Mouse (Mus musculus) liver, adult 2 months (tissue): ENCODE results near the gene Rab7b. TPM values are rescaled to one million over a fixed set of nuclear protein-coding genes. Genes with fewer than 3 reads are reported as not detected.
A peak's percentile ranks its signal among the peaks of the same experiment; 100 is the strongest.

Source experiments
- DNase-seq: peaks from one replicate; pipeline ENCODE4 v3.0.0-alpha.2; 2011; ENCODE audit warnings: low read depth, low spot score; ENCODE audit errors: extremely low read depth
- H3K27ac ChIP-seq: fragments of 200-500 bp; replicated peaks from 2 replicates; pipeline ENCODE4 v1.5.1; 2012; ENCODE audit warnings: low read depth, mild to moderate bottlenecking, control low read depth, inconsistent platforms, low read length; ENCODE audit not compliant: insufficient read depth
- H3K27me3 ChIP-seq: fragments of 200-500 bp; 2 replicates; pipeline ENCODE4 v1.6.1; 2012; ENCODE audit warnings: mild to moderate bottlenecking, moderate library complexity, low read length, inconsistent platforms; ENCODE audit not compliant: control insufficient read depth, insufficient read depth
- H3K36me3 ChIP-seq: fragments of 200-500 bp; 2 replicates; pipeline ENCODE4 v1.6.1; 2012; ENCODE audit warnings: low read length, inconsistent platforms; ENCODE audit not compliant: control insufficient read depth, insufficient read depth
- H3K4me1 ChIP-seq: fragments of 200-500 bp; 2 replicates; pipeline ENCODE4 v1.6.1; 2011; ENCODE audit warnings: low read length; ENCODE audit not compliant: control insufficient read depth, insufficient read depth
- H3K4me3 ChIP-seq: fragments of 200-500 bp; 2 replicates; pipeline ENCODE4 v1.5.1; 2011; ENCODE audit warnings: low read depth, mild to moderate bottlenecking, control low read depth, low read length, moderate library complexity; ENCODE audit not compliant: insufficient read depth
- H3K79me2 ChIP-seq: fragments of 200-500 bp; 2 replicates; pipeline ENCODE4 v1.6.1; 2012; ENCODE audit warnings: inconsistent platforms, mild to moderate bottlenecking, low read length, moderate library complexity; ENCODE audit not compliant: control insufficient read depth, insufficient read depth
- H3K9ac ChIP-seq: fragments of 200-500 bp; 2 replicates; pipeline ENCODE4 v1.6.1; 2012; ENCODE audit warnings: low read depth, mild to moderate bottlenecking, control low read depth, inconsistent platforms, low read length
- CTCF ChIP-seq: fragments of 200-500 bp; IDR thresholded peaks from 2 replicates; pipeline ENCODE4 v1.5.1; 2011; ENCODE audit warnings: low read depth, low read length, control low read depth
- POLR2A ChIP-seq: fragments of 200-500 bp; IDR thresholded peaks from 2 replicates; pipeline ENCODE4 v1.6.1; 2011; ENCODE audit warnings: low read length, control low read depth; ENCODE audit not compliant: insufficient read depth; ENCODE audit errors: extremely low read depth
- WGBS: fragments of 180-500 bp; shearing (Covaris S2); methylation state at CpG from one replicate; pipeline ENCODE4 v1.1.7; 2018; 5-methylcytosine and 5-hydroxymethylcytosine counted together
- polyA plus RNA-seq: library from polyadenylated mRNA; depleted of rRNA; stranded (reverse); fragments of >200 nt; gene quantifications from 2 replicates; pipeline ENCODE4 v1.2.3, GENCODE M21; 2012; rRNA removed
- total RNA-seq: library from RNA; depleted of rRNA; stranded (reverse); fragments of >200 nt; gene quantifications from 2 replicates; pipeline ENCODE4 v1.2.3, GENCODE M21; 2014; rRNA removed

Rab7b gene
- total RNA-seq (0.83 and 0.87 TPM in 2 replicates), polyA plus RNA-seq (0.29 and 0.45 TPM in 2 replicates)

DNA sequence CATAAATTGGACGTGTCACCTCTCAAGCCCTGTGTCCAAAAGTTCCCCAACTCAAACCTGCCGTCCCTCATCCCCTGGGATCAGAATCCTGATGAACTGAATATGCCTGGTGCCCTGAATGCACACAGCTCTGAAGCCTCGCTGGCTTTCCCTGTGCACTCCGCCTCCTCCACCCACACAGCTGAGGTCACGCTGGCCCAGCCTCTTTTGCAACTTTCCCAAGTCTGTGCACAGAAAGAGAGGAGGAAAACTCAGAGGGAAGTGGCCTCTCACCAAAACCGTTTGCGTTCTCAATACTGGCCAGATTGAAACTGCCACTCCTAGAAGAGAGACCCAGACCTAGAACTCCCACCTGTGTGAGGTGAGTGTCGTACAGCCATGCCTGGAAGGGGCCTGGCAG, at the start of gene Rab7b:
TSS of gene Rab7b (plus strand) at position 221 of the 400 bp plus-strand sequence.
- no peaks in the 10 kb centered on the region for H3K4me1 ChIP-seq
- no peak for TF ChIP-seq POLR2A
- TF ChIP-seq CTCF = no peak
- H3K4me3 ChIP-seq = peak within 1 kb of the TSS; percentile 56
- DNase-seq = peak; percentile 16
- no peaks in the 10 kb centered on the region for H3K79me2 ChIP-seq
- 25% methylated on average over 8 of the region's 8 CpGs for WGBS
- peak within 1 kb of the TSS; percentile 46; the same call in 1 of the 2 replicates for H3K9ac ChIP-seq
- H3K27me3 ChIP-seq = no peaks in the 10 kb centered on the region
- 0 out of 2 replicates have a peak within 1 kb of the TSS, but pooled peaks have one; percentile 14 for H3K27ac ChIP-seq
- no peaks in the 10 kb centered on the region for H3K36me3 ChIP-seq

GRCm38 (mm10) chr1:131640062-131640461, 48.4 kb upstream of the Rab7b start:
- TF ChIP-seq POLR2A (no peak), CTCF (no peak)
- Histone ChIP-seq H3K27me3 (no peaks in the 10 kb centered on the region), H3K27ac (no peak overlapping the region), H3K79me2 (no peaks in the 10 kb centered on the region), H3K4me3 (no peak overlapping the region), H3K9ac (no peak overlapping the region), H3K4me1 (0 out of 2 replicates have a peak, but pooled peaks cover 2% of the 10 kb centered on the region), H3K36me3 (no peaks in the 10 kb centered on the region)
- no peak for DNase-seq
- 85% methylated on average over 4 of the region's 4 CpGs for WGBS

DNA sequence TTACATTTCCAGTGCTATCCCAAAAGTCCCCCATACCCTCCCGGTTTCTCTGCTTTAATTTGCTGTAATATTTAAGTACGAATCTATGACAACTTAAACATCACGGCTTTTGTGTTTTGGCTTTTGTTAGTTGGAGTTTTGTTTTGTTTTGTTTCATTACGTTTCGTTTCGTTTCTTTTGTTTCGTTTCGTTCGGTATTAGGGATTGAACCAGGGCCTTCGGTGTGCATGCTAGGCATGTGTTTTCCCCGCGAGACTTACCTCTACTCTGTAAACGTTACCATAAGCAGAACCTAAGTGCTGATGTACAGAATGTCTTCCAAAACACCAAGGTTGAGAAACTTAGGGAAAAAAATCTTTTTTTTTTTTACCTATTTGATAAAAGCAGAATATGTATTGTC, 46.9 kb upstream of the Rab7b start:
- Histone ChIP-seq H3K79me2 (no peaks in the 10 kb centered on the region), H3K27ac (no peak overlapping the region), H3K4me1 (0 out of 2 replicates have a peak, but pooled peaks cover 2% of the 10 kb centered on the region), H3K9ac (no peak overlapping the region), H3K27me3 (no peaks in the 10 kb centered on the region), H3K4me3 (no peak overlapping the region), H3K36me3 (no peaks in the 10 kb centered on the region)
- DNase-seq = no peak
- 96% methylated on average over 13 of the region's 13 CpGs for WGBS
- TF ChIP-seq POLR2A (no peak), CTCF (no peak)

DNA sequence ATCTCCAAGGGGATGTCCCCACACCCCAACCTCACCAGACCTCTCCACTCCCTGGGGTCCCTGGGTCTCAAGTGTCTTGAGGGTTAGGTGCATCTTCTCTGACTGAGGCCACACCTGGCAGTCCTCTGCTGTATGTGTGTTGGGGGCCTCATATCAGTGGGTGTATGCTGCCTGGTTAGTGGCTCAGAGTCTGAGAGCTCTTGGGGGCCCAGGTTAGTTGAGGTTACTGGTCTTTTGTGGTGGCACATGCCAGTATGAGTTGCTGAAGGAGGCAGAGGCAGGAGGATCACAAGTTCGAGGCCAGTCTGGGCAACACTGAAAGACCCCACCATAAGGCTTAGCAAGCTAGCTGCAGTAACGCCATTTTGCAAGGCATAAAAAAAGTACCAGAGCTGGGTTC, 46.2 kb upstream of the Rab7b start:
- no peak for DNase-seq
- H3K36me3 ChIP-seq = no peaks in the 10 kb centered on the region
- no peaks in the 10 kb centered on the region for H3K79me2 ChIP-seq
- no peaks in the 10 kb centered on the region for H3K27me3 ChIP-seq
- no peak overlapping the region for H3K4me3 ChIP-seq
- H3K4me1 ChIP-seq = 0 out of 2 replicates have a peak, but pooled peaks cover 2% of the 10 kb centered on the region
- TF ChIP-seq CTCF (no peak), POLR2A (no peak)
- H3K9ac ChIP-seq = no peak overlapping the region
- WGBS = 86% methylated on average over 2 of the region's 2 CpGs
- H3K27ac ChIP-seq = no peak overlapping the region

DNA sequence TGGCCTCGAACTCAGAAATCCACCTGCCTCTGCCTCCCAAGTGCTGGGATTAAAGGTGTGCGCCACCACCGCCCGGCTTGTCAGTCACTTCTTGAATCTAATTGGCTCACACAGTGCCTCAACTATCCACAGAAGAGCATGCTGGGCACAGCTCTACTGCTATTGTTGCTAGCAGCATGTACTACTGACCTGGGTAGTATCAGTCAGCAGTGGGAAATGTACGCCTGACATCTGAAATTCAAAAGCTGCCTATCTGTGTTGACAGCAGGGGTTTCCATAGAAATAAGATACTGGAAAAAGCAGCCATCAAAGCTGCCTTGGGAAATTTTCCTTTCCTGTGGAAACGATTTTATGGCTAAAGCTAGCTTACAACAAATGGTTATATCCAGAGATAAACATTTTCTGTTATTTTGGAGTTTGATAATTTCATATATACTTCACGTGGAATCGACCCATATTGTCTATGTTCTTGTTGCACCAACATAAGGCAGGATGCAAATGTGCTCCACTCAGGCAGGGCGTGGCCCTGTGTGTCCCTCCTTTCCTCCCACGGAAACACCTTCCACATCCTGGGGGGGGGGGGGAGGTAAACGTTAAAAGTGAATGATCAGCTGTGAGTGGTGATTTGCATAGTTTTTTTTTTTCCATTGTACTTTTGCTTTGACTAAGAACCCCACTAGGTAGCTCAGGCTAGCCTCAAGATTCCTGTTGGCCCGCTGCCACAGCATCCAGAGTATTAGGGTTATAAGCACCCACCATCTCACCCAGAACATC, 35.6 kb upstream of the Rab7b start:
- WGBS = 72% methylated on average over 12 of the region's 12 CpGs
- Histone ChIP-seq H3K27me3 (no peaks in the 10 kb centered on the region), H3K36me3 (no peaks in the 10 kb centered on the region), H3K9ac (no peak overlapping the region), H3K4me1 (no peaks in the 10 kb centered on the region), H3K79me2 (no peaks in the 10 kb centered on the region), H3K4me3 (no peak overlapping the region), H3K27ac (no peak overlapping the region)
- TF ChIP-seq POLR2A = no peak
- no peak for TF ChIP-seq CTCF
- no peak for DNase-seq

DNA sequence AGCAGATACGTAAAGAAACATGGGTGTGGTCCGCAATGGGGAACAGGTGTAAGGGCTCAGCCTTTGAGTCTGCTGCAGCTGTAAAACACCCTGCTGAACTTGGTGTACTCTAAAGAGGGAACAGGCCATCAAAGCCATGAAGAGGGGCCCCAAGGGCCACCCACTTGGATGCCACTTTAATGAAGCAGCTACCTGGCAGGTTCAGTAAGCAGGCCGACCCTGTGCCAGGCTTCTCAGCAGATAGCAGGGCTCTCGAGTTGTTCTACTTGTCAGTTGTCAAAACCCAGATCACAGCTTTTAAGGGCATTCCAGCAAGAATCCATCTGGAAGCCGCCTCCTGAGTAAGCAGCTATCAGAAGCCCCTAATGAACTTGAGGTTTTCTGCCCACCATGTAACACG, 32.9 kb upstream of the Rab7b start:
- Histone ChIP-seq H3K27ac (no peak overlapping the region), H3K79me2 (no peaks in the 10 kb centered on the region), H3K4me1 (no peaks in the 10 kb centered on the region), H3K9ac (no peak overlapping the region), H3K36me3 (no peaks in the 10 kb centered on the region), H3K4me3 (no peak overlapping the region), H3K27me3 (no peaks in the 10 kb centered on the region)
- WGBS = 80% methylated on average over 6 of the region's 6 CpGs
- DNase-seq = no peak
- no peak for TF ChIP-seq CTCF
- TF ChIP-seq POLR2A = no peak
